Mouse (Mus musculus): ENCODE measurements around the gene Nebl. TPM values are rescaled to one million over a fixed set of nuclear protein-coding genes. Genes with fewer than 3 reads are reported as not detected.

Nebl gene
- 3.8 TPM for polyA plus RNA-seq (2017; shearing (Covaris generic))

DNA sequence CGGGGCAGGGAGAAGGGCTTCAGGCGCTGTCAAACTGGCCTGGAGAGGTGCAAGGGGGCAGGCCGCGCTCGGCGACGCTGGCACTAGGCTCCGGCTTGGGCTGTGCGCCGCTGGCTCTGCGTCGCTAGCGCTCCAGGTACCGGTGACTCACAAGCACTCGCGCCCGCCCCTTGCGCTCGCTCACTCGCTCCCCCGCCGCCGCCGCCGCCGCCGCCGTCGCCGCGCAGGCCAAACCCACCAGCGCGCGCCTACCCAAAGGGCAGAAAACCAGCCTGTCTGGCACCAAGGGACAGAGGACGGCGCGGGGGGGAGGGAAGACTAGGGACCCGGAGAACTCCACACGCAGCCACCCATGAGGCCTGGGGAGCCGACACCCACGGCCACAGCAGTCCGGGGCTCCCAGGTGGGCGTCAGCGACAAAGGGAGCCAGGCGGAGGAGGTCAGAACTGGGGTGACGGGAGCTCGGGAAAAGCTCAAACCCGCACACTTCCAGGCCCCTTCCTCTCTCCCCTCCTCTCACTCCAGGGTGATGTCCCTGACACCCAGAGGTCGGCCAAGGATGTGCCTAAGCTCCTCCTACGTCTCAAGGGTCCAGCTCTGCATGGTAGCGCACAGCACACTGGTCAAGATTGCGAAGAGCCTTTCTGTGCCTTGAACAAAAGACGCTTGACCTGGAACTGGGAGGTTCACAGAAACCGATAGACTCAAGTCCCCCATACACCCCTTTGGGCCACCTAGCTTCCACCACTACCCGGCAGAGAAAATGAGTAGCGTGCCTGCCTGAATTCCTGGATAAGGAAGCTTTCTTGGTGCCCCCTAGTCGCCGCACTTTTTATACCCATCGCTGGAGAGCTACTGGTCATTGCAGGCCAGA lies at the start of gene Nebl:
TSS of gene Nebl (minus strand) at position 508 of the 874 bp plus-strand sequence.

